Mouse (Mus musculus): ENCODE measurements at regions not wholly inside any gene's neighbourhood (a gene's known extent, or its start where the extent isn't known, plus 50 kb on each side); places are given as distances from the start of the nearest gene placed in this dataset.

DNA sequence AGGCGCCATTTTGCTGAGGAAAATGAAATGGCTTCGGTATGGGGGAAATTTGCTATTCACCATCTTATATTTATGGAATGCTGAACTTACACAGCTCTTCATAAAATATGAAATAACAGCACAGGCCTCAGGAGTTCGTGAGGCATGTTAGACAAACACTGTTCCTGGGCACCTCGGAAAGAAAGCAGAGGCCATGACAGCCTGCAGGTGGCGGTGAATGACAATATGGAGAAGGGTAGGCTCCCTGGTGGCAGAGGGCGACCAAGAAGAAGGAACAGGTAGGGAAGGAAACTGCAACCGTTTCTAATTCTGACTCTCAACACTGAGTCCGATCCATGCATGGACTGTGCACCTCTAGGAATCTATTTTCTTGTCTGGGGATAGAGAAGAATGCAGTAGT is 553.6 kb upstream of the Tmpo start:
- H3K9me3 ChIP-seq (replicated peaks; ENCODE audit: low read length) = peaks cover 10% of the 10 kb centered on the region
- no peak overlapping the region for H3K4me3 ChIP-seq (replicated peaks in 1 of 3; ENCODE audit: low read depth in 2 of 3, low read length in 2 of 3, poor library complexity in 1 of 3)
- no peak overlapping the region for H3K27ac ChIP-seq (ENCODE audit: insufficient read depth, low read depth)
- TF ChIP-seq MYC (IDR thresholded peaks at IDR 0.05; ENCODE audit: low read depth, low read length) (no peak), TCF12 (IDR thresholded peaks at IDR 0.05; ENCODE audit: low read depth, low read length) (no peak), E2F4 (IDR thresholded peaks at IDR 0.05; ENCODE audit: insufficient replicate concordance, low read depth, low read length) (no peak), CTCF (conservative IDR thresholded peaks at IDR 0.05 in 1 of 2, IDR thresholded peaks at IDR 0.05 in 1 of 2; ENCODE audit: low read depth in 2 of 2, low read length in 2 of 2) (peak in 1 of 2 experiments; percentile 44; a peak in 2 of 4 replicates), MXI1 (IDR thresholded peaks at IDR 0.05; ENCODE audit: low read depth, low read length) (no peak), ZKSCAN1 (IDR thresholded peaks at IDR 0.05; ENCODE audit: borderline replicate concordance, low read depth, low read length) (no peak), HCFC1 (IDR thresholded peaks at IDR 0.05; ENCODE audit: low read depth, low read length) (no peak), POLR2AphosphoS2 (IDR thresholded peaks at IDR 0.05; ENCODE audit: low read depth, low read length) (no peak), RAD21 (IDR thresholded peaks at IDR 0.05; ENCODE audit: low read depth, low read length) (peak; percentile 32)
- H3K4me2 ChIP-seq (ENCODE audit: insufficient read depth, low read depth, poor library complexity, severe bottlenecking) = no peak overlapping the region
- no peaks in the 10 kb centered on the region for H3K27me3 ChIP-seq (replicated peaks)
- dilution Hi-C loops (cut with MboI; ENCODE audit: extremely low pct_ligation_motif_present, extremely low pct_unique_long_range_greater_than_20kb, low sequenced_read_pairs) (no loop called here), in situ Hi-C loops (cut with MboI; ENCODE audit: low pct_ligation_motif_present, low pct_unique_long_range_greater_than_20kb, low sequenced_read_pairs) (no loop called here)
- no peaks in the 10 kb centered on the region for H3K79me2 ChIP-seq (replicated peaks; ENCODE audit: control insufficient read depth, extremely low read depth, insufficient read depth, poor library complexity, severe bottlenecking)
- H3K4me1 ChIP-seq (ENCODE audit: control insufficient read depth in 1 of 2, insufficient read depth in 2 of 2) = no peaks in the 10 kb centered on the region
- no peaks in the 10 kb centered on the region for H3K36me3 ChIP-seq (replicated peaks in 1 of 2; ENCODE audit: control insufficient read depth in 1 of 2, insufficient read depth in 1 of 2, low read length in 1 of 2)
- DNase-seq (ENCODE audit: extremely low read depth) = peak; percentile 0
- H3K9ac ChIP-seq (ENCODE audit: insufficient read depth, low read depth) = no peak overlapping the region

DNA sequence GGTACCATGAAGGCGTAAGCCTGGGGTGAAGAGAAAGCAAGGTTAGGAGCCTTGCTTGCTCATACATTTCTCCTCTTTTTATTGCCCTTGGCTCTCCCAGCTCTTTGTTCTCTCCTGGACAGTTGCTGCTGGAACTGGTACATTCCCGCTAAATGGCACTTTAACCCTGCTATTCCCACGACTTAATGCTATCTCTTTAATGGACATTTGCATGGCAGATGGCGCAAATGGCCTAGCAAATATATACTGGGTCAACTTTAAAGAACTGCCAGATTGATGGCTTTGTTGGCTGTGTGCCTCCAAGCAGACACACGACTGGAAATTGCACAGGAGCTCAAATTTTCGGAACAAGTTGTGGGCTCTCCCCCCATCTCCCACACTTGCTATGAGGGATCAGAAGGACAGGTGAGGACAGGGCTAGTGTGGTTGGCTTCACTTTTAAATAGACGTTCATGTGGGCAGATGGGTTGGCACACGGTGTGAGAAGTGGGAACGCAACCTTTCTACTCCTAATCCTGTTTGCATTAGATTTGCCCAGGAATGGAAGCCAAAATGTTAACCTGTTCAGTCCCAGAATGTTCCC is 551.0 kb upstream of the Tmpo start:
- Histone ChIP-seq H3K36me3 (replicated peaks in 1 of 2; ENCODE audit: control insufficient read depth in 1 of 2, insufficient read depth in 1 of 2, low read length in 1 of 2) (no peaks in the 10 kb centered on the region), H3K27me3 (replicated peaks) (no peaks in the 10 kb centered on the region), H3K4me2 (ENCODE audit: insufficient read depth, low read depth, poor library complexity, severe bottlenecking) (no peak overlapping the region), H3K79me2 (replicated peaks; ENCODE audit: control insufficient read depth, extremely low read depth, insufficient read depth, poor library complexity, severe bottlenecking) (no peaks in the 10 kb centered on the region), H3K27ac (ENCODE audit: insufficient read depth, low read depth) (no peak overlapping the region), H3K9me3 (replicated peaks; ENCODE audit: low read length) (peaks cover 12% of the 10 kb centered on the region), H3K4me1 (ENCODE audit: control insufficient read depth in 1 of 2, insufficient read depth in 2 of 2) (no peaks in the 10 kb centered on the region), H3K9ac (ENCODE audit: insufficient read depth, low read depth) (no peak overlapping the region), H3K4me3 (replicated peaks in 1 of 3; ENCODE audit: low read depth in 2 of 3, low read length in 2 of 3, poor library complexity in 1 of 3) (no peak overlapping the region)
- dilution Hi-C loops (cut with MboI; ENCODE audit: extremely low pct_ligation_motif_present, extremely low pct_unique_long_range_greater_than_20kb, low sequenced_read_pairs) = no loop called here
- in situ Hi-C loops (cut with MboI; ENCODE audit: low pct_ligation_motif_present, low pct_unique_long_range_greater_than_20kb, low sequenced_read_pairs) = no loop called here
- TF ChIP-seq USF1 (IDR thresholded peaks at IDR 0.05; ENCODE audit: low read depth, low read length) = no peak
- TF ChIP-seq EP300 (IDR thresholded peaks at IDR 0.05; ENCODE audit: low read length) = no peak
- no peak for TF ChIP-seq HCFC1 (IDR thresholded peaks at IDR 0.05; ENCODE audit: low read depth, low read length)
- TF ChIP-seq CTCF (conservative IDR thresholded peaks at IDR 0.05 in 1 of 2, IDR thresholded peaks at IDR 0.05 in 1 of 2; ENCODE audit: low read depth in 2 of 2, low read length in 2 of 2) = no peak
- no peak for TF ChIP-seq NELFE (IDR thresholded peaks at IDR 0.05; ENCODE audit: low read depth, low read length)
- TF ChIP-seq E2F4 (IDR thresholded peaks at IDR 0.05; ENCODE audit: insufficient replicate concordance, low read depth, low read length) = no peak
- TF ChIP-seq ZKSCAN1 (IDR thresholded peaks at IDR 0.05; ENCODE audit: borderline replicate concordance, low read depth, low read length) = no peak
- TF ChIP-seq BHLHE40 (IDR thresholded peaks at IDR 0.05; ENCODE audit: low read depth, low read length) = no peak
- no peak for TF ChIP-seq POLR2A (IDR thresholded peaks at IDR 0.05; ENCODE audit: low read depth, low read length)
- TF ChIP-seq IRF4 (IDR thresholded peaks at IDR 0.05; ENCODE audit: low read depth, low read length) = no peak
- TF ChIP-seq JUN (IDR thresholded peaks at IDR 0.05; ENCODE audit: insufficient read depth, low read depth, low read length) = no peak
- no peak for TF ChIP-seq MAZ (IDR thresholded peaks at IDR 0.05; ENCODE audit: low read depth, low read length)
- TF ChIP-seq ZNF384 (IDR thresholded peaks at IDR 0.05; ENCODE audit: low read depth, low read length) = no peak
- no peak for DNase-seq (ENCODE audit: extremely low read depth)
